Mouse (Mus musculus) thymus, adult 2 months (tissue): ENCODE measurements around the gene Erbb3. TPM values are rescaled to one million over a fixed set of nuclear protein-coding genes. Genes with fewer than 3 reads are reported as not detected.
A peak's percentile ranks its signal among the peaks of the same experiment; 100 is the strongest.

Source experiments
- DNase-seq: peaks from one replicate; pipeline ENCODE4 v3.0.0; 2021
- H3K27ac ChIP-seq: fragments of 200-500 bp; 2 replicates; pipeline ENCODE4 v1.5.1; 2012; ENCODE audit warnings: low read length, control low read depth; ENCODE audit not compliant: control insufficient read depth, insufficient read depth
- H3K27me3 ChIP-seq: fragments of 200-500 bp; 2 replicates; pipeline ENCODE4 v1.6.1; 2012; ENCODE audit warnings: mild to moderate bottlenecking, low read length, moderate library complexity, mixed read lengths; ENCODE audit not compliant: control insufficient read depth, insufficient read depth
- H3K36me3 ChIP-seq: fragments of 200-500 bp; 2 replicates; pipeline ENCODE4 v1.6.1; 2012; ENCODE audit warnings: mild to moderate bottlenecking, low read length, moderate library complexity; ENCODE audit not compliant: control insufficient read depth, insufficient read depth
- H3K4me1 ChIP-seq: fragments of 200-500 bp; replicated peaks from 2 replicates; pipeline ENCODE4 v1.6.1; 2012; ENCODE audit warnings: low read length; ENCODE audit not compliant: control insufficient read depth, insufficient read depth
- H3K4me3 ChIP-seq: fragments of 200-500 bp; 2 replicates; pipeline ENCODE4 v1.5.1; 2012; ENCODE audit warnings: mild to moderate bottlenecking, low read length, control low read depth, moderate library complexity; ENCODE audit not compliant: control insufficient read depth, insufficient read depth
- CTCF ChIP-seq: fragments of 200-500 bp; IDR thresholded peaks from 2 replicates; pipeline ENCODE4 v1.5.1; 2012; ENCODE audit warnings: mild to moderate bottlenecking, control low read depth, low read length, moderate library complexity, borderline replicate concordance; ENCODE audit not compliant: control insufficient read depth, poor library complexity, insufficient read depth; ENCODE audit errors: extremely low read depth
- POLR2A ChIP-seq: fragments of 200-500 bp; IDR thresholded peaks from 2 replicates; pipeline ENCODE4 v1.6.1; 2012; ENCODE audit warnings: mild to moderate bottlenecking, low read length, control low read depth, moderate library complexity; ENCODE audit not compliant: control insufficient read depth, poor library complexity, insufficient read depth; ENCODE audit errors: extremely low read depth
- WGBS: fragments of 180-500 bp; shearing (Covaris S2); methylation state at CpG from one replicate; pipeline ENCODE4 v1.1.7; 2018; 5-methylcytosine and 5-hydroxymethylcytosine counted together
- polyA plus RNA-seq: library from polyadenylated mRNA; depleted of rRNA; stranded (reverse); fragments of >200 nt; gene quantifications from 2 replicates; pipeline ENCODE4 v1.2.3, GENCODE M21; 2012

Erbb3 gene
- polyA plus RNA-seq, 1 experiment = 2.8 TPM

DNA sequence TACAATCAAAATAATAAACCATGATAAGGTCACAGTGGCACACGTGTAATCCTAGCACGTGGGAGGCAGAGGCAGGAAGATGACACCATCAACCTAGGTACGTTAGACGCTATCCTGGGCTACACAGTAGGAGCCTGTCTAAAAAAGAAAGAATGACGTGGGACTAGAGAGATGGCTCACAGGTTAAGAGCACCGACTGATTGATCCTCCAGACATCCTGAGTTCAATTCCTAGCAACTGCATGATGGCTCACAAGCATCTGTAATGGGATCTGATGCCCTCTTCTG lies 23.6 kb upstream of the Erbb3 start:
- H3K4me1 ChIP-seq = peaks cover 2% of the 10 kb centered on the region
- no peak overlapping the region for H3K27ac ChIP-seq
- no peaks in the 10 kb centered on the region for H3K36me3 ChIP-seq
- TF ChIP-seq CTCF (no peak), POLR2A (no peak)
- H3K4me3 ChIP-seq = no peak overlapping the region
- WGBS = 39% methylated on average over 6 of the region's 6 CpGs
- H3K27me3 ChIP-seq = no peaks in the 10 kb centered on the region
- no peak for DNase-seq

DNA sequence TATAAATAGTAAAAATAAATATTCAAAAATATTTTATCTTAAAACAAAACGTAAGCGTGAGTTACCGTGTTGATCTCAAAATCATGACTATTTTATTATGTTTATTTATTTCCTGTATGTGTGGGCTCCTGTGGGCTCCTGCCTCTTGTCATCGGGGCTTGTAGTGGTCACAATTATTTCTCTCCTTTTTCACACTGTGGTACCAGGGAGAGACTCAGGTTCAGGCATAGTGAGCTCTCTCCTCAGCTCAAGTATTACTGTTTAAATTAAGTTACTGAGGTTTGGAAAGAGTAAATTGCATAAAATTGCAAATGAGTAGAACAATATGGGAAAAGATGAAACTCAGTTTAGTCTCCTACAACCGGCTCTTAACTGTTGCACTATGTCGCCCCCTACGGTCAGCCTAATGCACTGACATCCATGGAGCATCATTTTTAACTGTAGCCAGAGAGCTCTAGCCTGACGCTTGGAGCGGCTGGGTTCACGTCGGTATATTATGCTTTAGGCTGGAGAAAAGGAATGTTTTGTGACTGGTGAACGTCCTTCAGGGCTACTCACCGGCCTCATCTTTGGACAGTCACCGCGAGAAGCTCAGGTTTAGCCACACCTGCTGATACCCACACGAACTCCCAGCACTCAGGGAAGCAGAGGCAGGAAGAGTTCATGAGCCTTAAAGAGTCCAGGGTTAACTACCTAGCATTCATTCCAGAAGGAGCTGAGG lies 23.1 kb upstream of the Erbb3 start:
- WGBS = 17% methylated on average over 16 of the region's 16 CpGs
- peak; percentile 81 for DNase-seq
- no peak overlapping the region for H3K4me3 ChIP-seq

DNA sequence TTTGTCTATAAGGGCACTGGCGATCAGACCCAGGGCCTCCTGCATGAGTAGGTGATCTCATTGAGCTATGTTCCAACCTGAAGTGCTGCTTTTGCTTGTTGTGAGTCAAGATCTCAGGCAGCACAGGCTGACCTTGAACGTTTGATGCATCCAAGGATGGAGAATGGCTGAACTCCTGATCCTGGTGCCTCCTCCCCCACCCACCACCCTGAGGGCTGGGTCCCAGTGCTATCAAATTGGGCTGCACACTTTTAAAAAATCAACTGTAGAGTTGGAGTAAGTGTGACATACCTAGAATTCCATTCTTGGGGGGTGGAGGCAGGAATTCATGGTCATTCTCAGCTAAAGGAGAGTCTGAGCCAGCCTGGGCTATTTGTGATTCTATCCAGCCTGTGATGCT lies 17.0 kb upstream of the Erbb3 start:
- TF ChIP-seq CTCF = no peak
- TF ChIP-seq POLR2A = no peak
- 71% methylated on average over 2 of the region's 2 CpGs for WGBS
- no peaks in the 10 kb centered on the region for H3K36me3 ChIP-seq
- no peaks in the 10 kb centered on the region for H3K27me3 ChIP-seq
- no peaks in the 10 kb centered on the region for H3K4me1 ChIP-seq
- no peak overlapping the region for H3K4me3 ChIP-seq
- no peak overlapping the region for H3K27ac ChIP-seq
- DNase-seq = no peak

More for the DNA sequence above, 23.1 kb upstream of the Erbb3 start:
- TF ChIP-seq CTCF (no peak), POLR2A (no peak)
- H3K4me1 ChIP-seq = peaks cover 2% of the 10 kb centered on the region
- H3K27me3 ChIP-seq = no peaks in the 10 kb centered on the region
- H3K27ac ChIP-seq = no peak overlapping the region
- no peaks in the 10 kb centered on the region for H3K36me3 ChIP-seq

DNA sequence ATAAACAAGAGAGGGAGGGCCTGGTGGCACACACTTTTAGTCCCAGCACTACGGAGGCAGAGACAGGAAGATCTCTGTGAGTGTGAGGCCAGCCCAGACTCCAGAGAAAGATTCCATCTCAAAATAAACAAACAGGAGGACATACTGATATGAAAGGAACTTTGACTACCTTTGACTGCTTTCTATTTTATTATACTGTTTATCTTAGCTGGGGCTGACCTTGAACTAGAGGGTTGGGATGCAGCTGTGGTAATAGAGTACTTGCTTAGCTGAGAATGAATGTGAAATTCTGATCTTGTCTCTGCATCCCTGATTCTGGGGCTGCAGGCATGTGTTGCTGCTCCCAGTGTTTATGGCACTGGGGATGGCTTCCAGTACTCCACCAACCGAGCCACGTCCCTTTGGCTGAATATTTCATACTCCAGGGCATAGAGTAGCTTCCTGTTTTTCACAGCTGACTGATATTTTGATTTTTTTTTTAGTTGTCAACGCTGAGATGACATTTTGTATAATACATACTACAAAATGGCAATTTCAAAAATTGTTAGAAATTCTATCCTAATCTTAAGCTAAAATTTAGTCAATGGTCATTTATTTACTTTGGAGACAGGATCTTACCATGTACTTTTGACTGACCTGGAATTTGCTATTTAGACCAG lies 13.1 kb upstream of the Erbb3 start:
- no peak for DNase-seq
- WGBS = 63% methylated on average over 4 of the region's 4 CpGs
- TF ChIP-seq CTCF (no peak), POLR2A (no peak)
- no peak overlapping the region for H3K27ac ChIP-seq
- H3K4me1 ChIP-seq = no peaks in the 10 kb centered on the region
- no peaks in the 10 kb centered on the region for H3K36me3 ChIP-seq
- no peak overlapping the region for H3K4me3 ChIP-seq
- no peaks in the 10 kb centered on the region for H3K27me3 ChIP-seq

DNA sequence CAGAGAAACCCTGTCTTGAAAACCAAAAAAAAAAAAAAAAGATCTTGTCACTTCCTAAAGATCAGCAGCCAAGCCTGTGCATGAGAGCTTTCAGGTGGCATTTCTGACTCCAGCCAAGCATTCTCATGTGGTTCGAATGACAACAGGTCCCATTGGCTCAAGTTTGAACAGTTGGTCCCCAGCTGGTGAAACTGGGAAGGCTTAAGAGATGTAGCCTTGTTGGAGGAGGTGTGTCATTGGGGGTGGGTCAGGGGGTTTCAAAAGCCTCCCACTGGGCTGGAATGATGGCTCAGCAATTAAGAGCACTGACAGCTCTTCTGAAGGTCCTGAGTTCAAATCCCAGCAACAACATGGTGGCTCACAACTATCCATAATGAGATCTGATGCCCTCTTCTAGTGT lies 12.0 kb upstream of the Erbb3 start:
- H3K4me1 ChIP-seq = no peaks in the 10 kb centered on the region
- TF ChIP-seq CTCF (no peak), POLR2A (no peak)
- no peak overlapping the region for H3K27ac ChIP-seq
- H3K36me3 ChIP-seq = no peaks in the 10 kb centered on the region
- WGBS = 79% methylated on average over 1 of the region's 1 CpGs
- no peak for DNase-seq
- H3K27me3 ChIP-seq = no peaks in the 10 kb centered on the region
- H3K4me3 ChIP-seq = no peak overlapping the region

DNA sequence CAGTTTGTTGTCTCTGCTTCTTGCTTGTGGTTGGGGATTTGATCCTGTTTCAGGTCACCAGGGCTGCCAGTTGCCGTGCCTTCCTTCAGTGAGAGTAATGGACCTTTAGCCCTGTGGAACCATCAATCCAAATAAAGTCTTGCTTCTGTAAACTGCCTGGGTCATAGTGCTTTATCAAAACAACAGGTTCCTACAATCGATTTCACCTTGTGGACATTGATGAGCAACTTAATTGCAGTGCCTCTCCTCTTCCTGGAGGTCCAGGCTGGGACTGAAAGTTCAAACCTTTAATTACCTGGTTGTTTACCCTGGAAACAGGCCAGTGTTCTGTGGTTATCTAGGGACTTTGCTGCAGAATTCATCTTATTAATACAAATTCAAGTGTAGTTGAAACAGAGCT lies 9.0 kb upstream of the Erbb3 start:
- no peak overlapping the region for H3K27ac ChIP-seq
- DNase-seq = no peak
- H3K4me1 ChIP-seq = no peaks in the 10 kb centered on the region
- no peaks in the 10 kb centered on the region for H3K27me3 ChIP-seq
- H3K4me3 ChIP-seq = no peak overlapping the region
- no peaks in the 10 kb centered on the region for H3K36me3 ChIP-seq
- 78% methylated on average over 2 of the region's 2 CpGs for WGBS
- TF ChIP-seq CTCF (no peak), POLR2A (no peak)
